Mouse (Mus musculus) heart, embryonic 12.5 days (tissue): ENCODE results near the gene Parg. TPM values are rescaled to one million over a fixed set of nuclear protein-coding genes. Genes with fewer than 3 reads are reported as not detected.
A peak's percentile ranks its signal among the peaks of the same experiment; 100 is the strongest.

Source experiments
- ATAC-seq: fragments of 200-750 bp; cut with Nextera tagmentation; 2 replicates; pipeline ENCODE4 v1.8.0; 2017; ENCODE audit warnings: moderate TSS enrichment, moderate library complexity; ENCODE audit not compliant: insufficient number of reproducible peaks, low FRiP score
- H3K27ac ChIP-seq: fragments of 300-500 bp; sonication (generic); 2 replicates; pipeline ENCODE4 v1.5.1; 2016; ENCODE audit warnings: mild to moderate bottlenecking, moderate library complexity; ENCODE audit not compliant: poor library complexity, severe bottlenecking
- H3K27me3 ChIP-seq: fragments of 300-500 bp; sonication (generic); replicated peaks from 2 replicates; pipeline ENCODE4 v1.6.1; 2016; ENCODE audit warnings: mild to moderate bottlenecking, moderate library complexity
- H3K36me3 ChIP-seq: fragments of 300-500 bp; sonication (generic); 2 replicates; pipeline ENCODE4 v1.6.1; 2016; ENCODE audit warnings: mild to moderate bottlenecking, moderate library complexity
- H3K4me1 ChIP-seq: fragments of 300-500 bp; sonication (generic); replicated peaks from 2 replicates; pipeline ENCODE4 v1.6.1; 2016; ENCODE audit warnings: mild to moderate bottlenecking
- H3K4me2 ChIP-seq: fragments of 300-500 bp; sonication (generic); 2 replicates; pipeline ENCODE4 v1.6.1; 2016; ENCODE audit warnings: mild to moderate bottlenecking, moderate library complexity
- H3K4me3 ChIP-seq: fragments of 300-500 bp; sonication (generic); 2 replicates; pipeline ENCODE4 v1.5.1; 2016; ENCODE audit warnings: mild to moderate bottlenecking
- H3K9ac ChIP-seq: fragments of 300-500 bp; sonication (generic); 2 replicates; pipeline ENCODE4 v1.6.1; 2016; ENCODE audit warnings: mild to moderate bottlenecking, moderate library complexity
- H3K9me3 ChIP-seq: fragments of 300-500 bp; sonication (generic); replicated peaks from 2 replicates; pipeline ENCODE4 v1.6.1; 2016; ENCODE audit warnings: mild to moderate bottlenecking, moderate library complexity
- WGBS: fragments of 180-500 bp; shearing (Covaris S2); methylation state at CpG from one replicate; pipeline ENCODE4 v1.1.7; 2016; 5-methylcytosine and 5-hydroxymethylcytosine counted together
- polyA plus RNA-seq: library from polyadenylated mRNA; unstranded; fragments of >200 nt; fragmentation: Nextera tagmentation; extraction: Ambion mirVana; gene quantifications from 2 replicates; pipeline ENCODE4 v1.2.1, GENCODE M21; 2016

Parg gene
- polyA plus RNA-seq, 1 experiment from 2014 or later: 37.9 TPM

- 83% methylated on average over 6 of the region's 6 CpGs for WGBS
- Histone ChIP-seq H3K9me3 (no peaks in the 10 kb centered on the region), H3K36me3 (peaks cover 21% of the 10 kb centered on the region), H3K4me3 (no peak overlapping the region), H3K27me3 (no peaks in the 10 kb centered on the region), H3K27ac (no peak overlapping the region), H3K4me1 (no peaks in the 10 kb centered on the region), H3K9ac (no peak overlapping the region), H3K4me2 (no peak overlapping the region)
- ATAC-seq: no peak
These were observed 47.9 kb downstream of the Parg start for GRCm38 (mm10) chr14:32249616-32250015.

- 51% methylated on average over 6 of the region's 6 CpGs for WGBS
- ATAC-seq: no peak
These were observed 59.1 kb downstream of the Parg start for GRCm38 (mm10) chr14:32260830-32261229.

GRCm38 (mm10) chr14:32261741-32262140 is 60.0 kb downstream of the Parg start:
- no peaks in the 10 kb centered on the region for H3K9me3 ChIP-seq
- H3K27me3 ChIP-seq: no peaks in the 10 kb centered on the region
- H3K4me2 ChIP-seq: no peak overlapping the region
- no peak overlapping the region for H3K9ac ChIP-seq
- H3K4me3 ChIP-seq: no peak overlapping the region
- 80% methylated on average over 2 of the region's 2 CpGs for WGBS
- no peak overlapping the region for H3K27ac ChIP-seq
- ATAC-seq: no peak
- H3K36me3 ChIP-seq: peaks cover 24% of the 10 kb centered on the region
- 0 out of 2 replicates have a peak, but pooled peaks cover 3% of the 10 kb centered on the region for H3K4me1 ChIP-seq

More at GRCm38 (mm10) chr14:32260830-32261229, 59.1 kb downstream of the Parg start:
- Histone ChIP-seq H3K36me3 (peaks cover 24% of the 10 kb centered on the region), H3K4me1 (0 out of 2 replicates have a peak, but pooled peaks cover 3% of the 10 kb centered on the region), H3K4me3 (no peak overlapping the region), H3K9ac (no peak overlapping the region), H3K27me3 (no peaks in the 10 kb centered on the region), H3K4me2 (no peak overlapping the region), H3K27ac (0 out of 2 replicates have a peak overlapping the region, but pooled peaks have one; percentile 18), H3K9me3 (no peaks in the 10 kb centered on the region)

GRCm38 (mm10) chr14:32268999-32269398 is 67.2 kb downstream of the Parg start:
- WGBS: 70% methylated on average over 2 of the region's 2 CpGs
- no peaks in the 10 kb centered on the region for H3K4me1 ChIP-seq
- H3K9ac ChIP-seq: no peak overlapping the region
- no peak overlapping the region for H3K27ac ChIP-seq
- H3K9me3 ChIP-seq: no peaks in the 10 kb centered on the region
- ATAC-seq: no peak
- no peak overlapping the region for H3K4me2 ChIP-seq
- no peak overlapping the region for H3K4me3 ChIP-seq
- peaks cover 21% of the 10 kb centered on the region for H3K36me3 ChIP-seq
- no peaks in the 10 kb centered on the region for H3K27me3 ChIP-seq

GRCm38 (mm10) chr14:32269589-32269988 is 67.8 kb downstream of the Parg start:
- no peak for ATAC-seq

GRCm38 (mm10) chr14:32301622-32302021 is 99.9 kb downstream of the Parg start:
- Histone ChIP-seq H3K36me3 (0 out of 2 replicates have a peak, but pooled peaks cover 7% of the 10 kb centered on the region), H3K9me3 (no peaks in the 10 kb centered on the region), H3K4me1 (no peaks in the 10 kb centered on the region), H3K27me3 (no peaks in the 10 kb centered on the region), H3K4me3 (no peak overlapping the region), H3K4me2 (no peak overlapping the region), H3K9ac (no peak overlapping the region), H3K27ac (no peak overlapping the region)
- 83% methylated on average over 12 of the region's 12 CpGs for WGBS
- ATAC-seq: no peak

More at GRCm38 (mm10) chr14:32269589-32269988, 67.8 kb downstream of the Parg start:
- H3K4me3 ChIP-seq: no peak overlapping the region
- H3K9me3 ChIP-seq: no peaks in the 10 kb centered on the region
- 93% methylated on average over 4 of the region's 4 CpGs for WGBS
- no peak overlapping the region for H3K27ac ChIP-seq
- H3K27me3 ChIP-seq: no peaks in the 10 kb centered on the region
- peaks cover 21% of the 10 kb centered on the region for H3K36me3 ChIP-seq
- no peak overlapping the region for H3K9ac ChIP-seq
- no peak overlapping the region for H3K4me2 ChIP-seq
- H3K4me1 ChIP-seq: no peaks in the 10 kb centered on the region

- Histone ChIP-seq H3K36me3 (0 out of 2 replicates have a peak, but pooled peaks cover 7% of the 10 kb centered on the region), H3K27me3 (no peaks in the 10 kb centered on the region), H3K4me3 (no peak overlapping the region), H3K4me1 (no peaks in the 10 kb centered on the region), H3K9ac (no peak overlapping the region), H3K4me2 (no peak overlapping the region), H3K27ac (no peak overlapping the region), H3K9me3 (no peaks in the 10 kb centered on the region)
- 86% methylated on average over 7 of the region's 7 CpGs for WGBS
- no peak for ATAC-seq
These were observed 100.7 kb downstream of the Parg start for GRCm38 (mm10) chr14:32302423-32302822.

GRCm38 (mm10) chr14:32304921-32305320 is 103.2 kb downstream of the Parg start:
- H3K36me3 ChIP-seq: no peaks in the 10 kb centered on the region
- no peak overlapping the region for H3K4me2 ChIP-seq

GRCm38 (mm10) chr14:32309876-32310275 is 108.1 kb downstream of the Parg start:
- ATAC-seq: no peak
- Histone ChIP-seq H3K4me2 (no peak overlapping the region), H3K4me1 (no peaks in the 10 kb centered on the region), H3K27ac (no peak overlapping the region), H3K9me3 (no peaks in the 10 kb centered on the region), H3K4me3 (no peak overlapping the region), H3K27me3 (no peaks in the 10 kb centered on the region), H3K9ac (no peak overlapping the region), H3K36me3 (no peaks in the 10 kb centered on the region)
- WGBS: 40% methylated on average over 8 of the region's 8 CpGs

More at GRCm38 (mm10) chr14:32304921-32305320, 103.2 kb downstream of the Parg start:
- no peaks in the 10 kb centered on the region for H3K9me3 ChIP-seq
- no peak overlapping the region for H3K4me3 ChIP-seq
- WGBS: 89% methylated on average over 8 of the region's 8 CpGs
- no peak overlapping the region for H3K9ac ChIP-seq
- no peak overlapping the region for H3K27ac ChIP-seq
- H3K4me1 ChIP-seq: no peaks in the 10 kb centered on the region
- no peaks in the 10 kb centered on the region for H3K27me3 ChIP-seq
- ATAC-seq: no peak

GRCm38 (mm10) chr14:32311381-32312035 is 109.8 kb downstream of the Parg start:
- Histone ChIP-seq H3K9me3 (no peaks in the 10 kb centered on the region), H3K4me1 (no peaks in the 10 kb centered on the region), H3K4me3 (no peak overlapping the region), H3K9ac (no peak overlapping the region), H3K4me2 (no peak overlapping the region), H3K36me3 (no peaks in the 10 kb centered on the region), H3K27ac (no peak overlapping the region), H3K27me3 (no peaks in the 10 kb centered on the region)
- ATAC-seq: no peak
- WGBS: 89% methylated on average over 2 of the region's 2 CpGs

- 9% methylated on average over 4 of the region's 4 CpGs for WGBS
- Histone ChIP-seq H3K4me1 (peaks cover 8% of the 10 kb centered on the region), H3K9me3 (no peaks in the 10 kb centered on the region)
These were observed 116.1 kb downstream of the Parg start for GRCm38 (mm10) chr14:32317822-32318221.

More at GRCm38 (mm10) chr14:32317822-32318221, 116.1 kb downstream of the Parg start:
- ATAC-seq: no peak
- H3K36me3 ChIP-seq: no peaks in the 10 kb centered on the region
- H3K4me2 ChIP-seq: no peak overlapping the region
- H3K27me3 ChIP-seq: 0 out of 2 replicates have a peak, but pooled peaks cover 4% of the 10 kb centered on the region
- H3K27ac ChIP-seq: no peak overlapping the region
- no peak overlapping the region for H3K4me3 ChIP-seq
- no peak overlapping the region for H3K9ac ChIP-seq
